Mouse (Mus musculus): ENCODE results near the gene Klhdc10. TPM values are rescaled to one million over a fixed set of nuclear protein-coding genes. Genes with fewer than 3 reads are reported as not detected.

Klhdc10 gene
- total and polyA plus RNA-seq, 3 experiments: 35.0 to 40.8 TPM; not detected in 1

- Histone ChIP-seq H3K4me3 (ENCODE audit: control insufficient read depth in 1 of 2, insufficient read depth in 1 of 2, low read depth in 2 of 2, low read length in 2 of 2) (peak overlapping the region in 1 of 2 experiments; percentile 26; a peak in 2 of 4 replicates), H3K27ac (ENCODE audit: control insufficient read depth, low read depth, low read length) (no peak overlapping the region), H3K79me2 (ENCODE audit: control insufficient read depth, insufficient read depth, low read length, poor library complexity) (no peaks in the 10 kb centered on the region), H3K27me3 (ENCODE audit: control insufficient read depth in 1 of 2, insufficient read depth in 2 of 2, low read length in 2 of 2) (no peaks in the 10 kb centered on the region), H3K9me3 (replicated peaks; ENCODE audit: insufficient read depth, low read length) (no peaks in the 10 kb centered on the region), H3K4me1 (ENCODE audit: control insufficient read depth in 1 of 2, insufficient read depth in 2 of 2, low read length in 2 of 2) (peaks cover 2 to 17% of the 10 kb centered on the region in 2 experiments), H3K9ac (ENCODE audit: control insufficient read depth, low read depth, low read length, poor library complexity, severe bottlenecking) (peak overlapping the region; percentile 17; the same call in 1 of the 2 replicates), H3K36me3 (ENCODE audit: control insufficient read depth in 1 of 2, insufficient read depth in 2 of 2, low read length in 2 of 2) (peaks cover 0 to 8% of the 10 kb centered on the region in 2 experiments; a peak in 2 of 4 replicates)
- DNase-seq (ENCODE audit: low read depth, low spot score): peak; percentile 87
- TF ChIP-seq USF1 (IDR thresholded peaks at IDR 0.05; ENCODE audit: low read depth, low read length) (no peak), MAX (IDR thresholded peaks at IDR 0.05; ENCODE audit: low read length) (no peak), USF2 (IDR thresholded peaks at IDR 0.05; ENCODE audit: borderline replicate concordance in 1 of 2, insufficient read depth in 1 of 2, low read depth in 1 of 2, low read length in 2 of 2) (no peak), MYB (IDR thresholded peaks at IDR 0.05; ENCODE audit: low read depth, low read length) (no peak), UBTF (IDR thresholded peaks at IDR 0.05; ENCODE audit: borderline replicate concordance, insufficient read depth, low read depth, low read length) (no peak), RAD21 (IDR thresholded peaks at IDR 0.05; ENCODE audit: low read depth, low read length) (peak; percentile 99), SMC3 (IDR thresholded peaks at IDR 0.05; ENCODE audit: low read depth, low read length) (peak; percentile 87), BHLHE40 (IDR thresholded peaks at IDR 0.05; ENCODE audit: borderline replicate concordance, low read depth, low read length) (no peak), CHD2 (IDR thresholded peaks at IDR 0.05; ENCODE audit: low read length) (no peak), KAT2A (conservative IDR thresholded peaks at IDR 0.05; ENCODE audit: low read depth, low read length) (no peak), POLR2A (IDR thresholded peaks at IDR 0.05; ENCODE audit: control insufficient read depth in 1 of 2, insufficient read depth in 1 of 2, low read depth in 1 of 2, low read length in 2 of 2, poor library complexity in 1 of 2) (no peak), ZC3H11A (IDR thresholded peaks at IDR 0.05; ENCODE audit: low read depth, low read length) (peak; percentile 85), TCF12 (IDR thresholded peaks at IDR 0.05; ENCODE audit: low read depth, low read length) (no peak), NELFE (IDR thresholded peaks at IDR 0.05; ENCODE audit: low read depth, low read length) (no peak), ZNF384 (IDR thresholded peaks at IDR 0.05; ENCODE audit: low read depth, low read length) (no peak; the same call in 1 of the 2 replicates), E2F4 (IDR thresholded peaks at IDR 0.05; ENCODE audit: borderline replicate concordance, low read depth, low read length) (no peak), CTCF (IDR thresholded peaks at IDR 0.05 in 2 of 3, conservative IDR thresholded peaks at IDR 0.05 in 1 of 3; ENCODE audit: control insufficient read depth in 1 of 3, insufficient read depth in 1 of 3, low read depth in 2 of 3, low read length in 3 of 3, poor library complexity in 1 of 3, severe bottlenecking in 1 of 3) (peak; percentile 78 to 92 (median 82)), ETS1 (IDR thresholded peaks at IDR 0.05; ENCODE audit: low read depth, low read length) (no peak), GATA1 (IDR thresholded peaks at IDR 0.05; ENCODE audit: low read depth, low read length) (no peak)
Measured at GRCm38 (mm10) chr6:30357561-30358177, 44.0 kb upstream of the Klhdc10 start.
